Mouse (Mus musculus) hindbrain, postnatal 0 days (tissue): ENCODE measurements around the gene Gtsf1. TPM values are rescaled to one million over a fixed set of nuclear protein-coding genes. Genes with fewer than 3 reads are reported as not detected.

Experiments used
- ATAC-seq: fragments of 200-750 bp; cut with Nextera tagmentation; 2 replicates; pipeline ENCODE4 v1.8.0; 2017; ENCODE audit warnings: mild to moderate bottlenecking, moderate TSS enrichment, moderate library complexity
- DNase-seq: peaks from one replicate; pipeline ENCODE4 v3.0.0-alpha.2; 2015; ENCODE audit warnings: low spot score
- H3K27ac ChIP-seq: fragments of 300-500 bp; sonication (generic); 2 replicates; pipeline ENCODE4 v1.5.1; 2014; ENCODE audit warnings: mild to moderate bottlenecking
- H3K27me3 ChIP-seq: fragments of 300-500 bp; sonication (generic); 2 replicates; pipeline ENCODE4 v1.6.1; 2014; ENCODE audit warnings: low read length, mixed read lengths; ENCODE audit not compliant: insufficient read depth
- H3K36me3 ChIP-seq: fragments of 300-500 bp; sonication (generic); 2 replicates; pipeline ENCODE4 v1.6.1; 2014; ENCODE audit warnings: low read length, mixed read lengths; ENCODE audit not compliant: insufficient read depth
- H3K4me1 ChIP-seq: fragments of 300-500 bp; sonication (generic); 2 replicates; pipeline ENCODE4 v1.6.1; 2014; ENCODE audit warnings: antibody characterized with exemption, low read length, mixed read lengths; ENCODE audit not compliant: insufficient read depth
- H3K4me2 ChIP-seq: fragments of 300-500 bp; sonication (generic); 2 replicates; pipeline ENCODE4 v1.6.1; 2014; ENCODE audit warnings: low read depth, mild to moderate bottlenecking, low read length, moderate library complexity, mixed read lengths
- H3K4me3 ChIP-seq: fragments of 300-500 bp; sonication (generic); 2 replicates; pipeline ENCODE4 v1.5.1; 2014; ENCODE audit warnings: low read length
- H3K9ac ChIP-seq: fragments of 300-500 bp; sonication (generic); replicated peaks from 2 replicates; pipeline ENCODE4 v1.6.1; 2014; ENCODE audit warnings: mild to moderate bottlenecking, low read length, moderate library complexity, mixed read lengths
- H3K9me3 ChIP-seq: fragments of 300-500 bp; sonication (generic); 2 replicates; pipeline ENCODE4 v1.6.1; 2016; ENCODE audit warnings: low read length, mixed read lengths
- CTCF ChIP-seq: IDR thresholded peaks from 2 replicates; pipeline ENCODE4 v1.5.1; 2016; ENCODE audit warnings: antibody characterized with exemption, control low read depth, low read depth
- WGBS: fragments of 180-500 bp; shearing (Covaris S2); extraction: QIAGEN DNeasy Blood & Tissue Kit; methylation state at CpG from one replicate; pipeline ENCODE4 v1.1.7; 2014; 5-methylcytosine and 5-hydroxymethylcytosine counted together
- polyA plus RNA-seq: library from polyadenylated mRNA; unstranded; fragments of >200 nt; fragmentation: Nextera tagmentation; extraction: Ambion mirVana; gene quantifications from 2 replicates; pipeline ENCODE4 v1.2.1, GENCODE M21; 2015
- total RNA-seq: library from RNA; depleted of rRNA; stranded (reverse); fragments of >200 nt; gene quantifications from 2 replicates; pipeline ENCODE4 v1.2.3, GENCODE M21; 2014; rRNA removed

Gtsf1 gene
- total RNA-seq (not detected in 2 replicates), polyA plus RNA-seq (0.26 and 0.65 TPM in 2 replicates)

GRCm38 (mm10) chr15:103430241-103430640, at the start of gene Gtsf1:
Gene Gtsf1 (minus strand): TSS chr15:103430470.
- Histone ChIP-seq H3K4me1 (no peaks in the 10 kb centered on the region), H3K27me3 (no peaks in the 10 kb centered on the region), H3K9ac (no peak within 1 kb of the TSS), H3K9me3 (no peaks in the 10 kb centered on the region), H3K4me3 (no peak within 1 kb of the TSS), H3K36me3 (no peaks in the 10 kb centered on the region), H3K4me2 (no peak within 1 kb of the TSS), H3K27ac (no peak within 1 kb of the TSS)
- TF ChIP-seq CTCF, result no peak
- ATAC-seq (no peak), DNase-seq (no peak)
- 91% methylated on average over 16 of the region's 16 CpGs for WGBS

DNA sequence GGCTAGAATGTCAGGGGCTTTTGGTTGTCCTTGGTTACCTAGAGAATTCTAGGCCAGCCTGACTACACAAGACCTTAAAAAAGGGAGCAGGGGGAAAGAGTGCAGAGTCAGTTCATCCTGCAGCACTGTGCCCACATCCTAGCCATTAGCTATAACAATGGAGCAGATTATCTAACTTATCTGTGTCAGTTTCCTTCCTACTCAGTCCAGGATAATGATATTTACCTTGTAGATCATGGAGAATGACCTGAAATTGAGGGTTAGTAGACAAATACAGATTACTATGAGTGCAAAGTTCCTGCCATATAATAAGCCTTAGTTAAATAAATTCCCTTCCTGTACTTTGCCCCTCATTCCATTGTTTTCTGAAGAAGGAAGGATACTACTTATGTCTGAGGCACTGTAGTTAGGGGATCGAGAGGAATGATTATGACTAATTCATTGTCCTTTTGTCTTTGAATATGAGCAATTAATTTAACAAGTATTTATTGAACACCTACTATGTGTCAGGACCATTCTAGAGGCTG, 48.9 kb upstream of the Gtsf1 start:
- Histone ChIP-seq H3K27me3 (no peaks in the 10 kb centered on the region), H3K36me3 (no peaks in the 10 kb centered on the region), H3K27ac (no peak overlapping the region), H3K9me3 (no peaks in the 10 kb centered on the region), H3K9ac (no peak overlapping the region), H3K4me2 (no peak overlapping the region), H3K4me3 (no peak overlapping the region), H3K4me1 (no peaks in the 10 kb centered on the region)
- no peak for TF ChIP-seq CTCF
- DNase-seq (no peak), ATAC-seq (no peak)
- WGBS, result 73% methylated on average over 1 of the region's 1 CpGs

GRCm38 (mm10) chr15:103473769-103474168, 43.5 kb upstream of the Gtsf1 start:
- 93% methylated on average over 5 of the region's 5 CpGs for WGBS
- no peak overlapping the region for H3K4me2 ChIP-seq

DNA sequence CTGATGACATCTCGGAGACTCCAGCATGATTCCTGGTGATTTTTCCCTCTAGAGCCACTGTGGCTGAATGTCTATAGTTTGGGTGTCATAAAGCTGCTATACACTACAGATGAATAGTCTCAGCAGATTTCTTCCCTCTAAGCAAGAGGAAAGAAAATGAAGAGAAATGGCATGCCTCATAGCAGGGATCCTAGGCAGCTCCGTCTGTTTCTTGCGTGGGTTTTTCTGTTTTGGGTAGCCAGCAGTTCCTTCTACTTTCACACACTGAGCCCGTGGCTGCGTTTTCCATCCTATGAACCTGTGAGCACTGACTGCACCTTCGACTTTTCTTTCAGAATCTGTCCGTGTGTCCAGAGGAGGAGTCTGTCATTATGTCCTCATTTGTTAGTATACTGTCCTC, 42.9 kb upstream of the Gtsf1 start:
- ATAC-seq, result no peak
- Histone ChIP-seq H3K4me2 (no peak overlapping the region), H3K9ac (no peak overlapping the region), H3K36me3 (no peaks in the 10 kb centered on the region), H3K27me3 (no peaks in the 10 kb centered on the region), H3K27ac (no peak overlapping the region), H3K9me3 (no peaks in the 10 kb centered on the region), H3K4me3 (no peak overlapping the region), H3K4me1 (no peaks in the 10 kb centered on the region)
- WGBS, result 81% methylated on average over 7 of the region's 7 CpGs
- TF ChIP-seq CTCF, result no peak
- DNase-seq, result no peak

More at GRCm38 (mm10) chr15:103473769-103474168, 43.5 kb upstream of the Gtsf1 start:
- Histone ChIP-seq H3K9ac (no peak overlapping the region), H3K27me3 (no peaks in the 10 kb centered on the region), H3K27ac (no peak overlapping the region), H3K4me3 (no peak overlapping the region), H3K4me1 (no peaks in the 10 kb centered on the region), H3K9me3 (no peaks in the 10 kb centered on the region), H3K36me3 (no peaks in the 10 kb centered on the region)
- DNase-seq (no peak), ATAC-seq (no peak)
- no peak for TF ChIP-seq CTCF

GRCm38 (mm10) chr15:103472265-103472664, 42.0 kb upstream of the Gtsf1 start:
- no peak overlapping the region for H3K9ac ChIP-seq
- H3K27ac ChIP-seq, result no peak overlapping the region
- 43% methylated on average over 3 of the region's 3 CpGs for WGBS
- H3K4me3 ChIP-seq, result no peak overlapping the region
- H3K27me3 ChIP-seq, result no peaks in the 10 kb centered on the region
- H3K9me3 ChIP-seq, result no peaks in the 10 kb centered on the region
- H3K4me1 ChIP-seq, result no peaks in the 10 kb centered on the region
- no peak for TF ChIP-seq CTCF
- DNase-seq, result no peak
- H3K4me2 ChIP-seq, result no peak overlapping the region
- ATAC-seq, result no peak
- H3K36me3 ChIP-seq, result no peaks in the 10 kb centered on the region

DNA sequence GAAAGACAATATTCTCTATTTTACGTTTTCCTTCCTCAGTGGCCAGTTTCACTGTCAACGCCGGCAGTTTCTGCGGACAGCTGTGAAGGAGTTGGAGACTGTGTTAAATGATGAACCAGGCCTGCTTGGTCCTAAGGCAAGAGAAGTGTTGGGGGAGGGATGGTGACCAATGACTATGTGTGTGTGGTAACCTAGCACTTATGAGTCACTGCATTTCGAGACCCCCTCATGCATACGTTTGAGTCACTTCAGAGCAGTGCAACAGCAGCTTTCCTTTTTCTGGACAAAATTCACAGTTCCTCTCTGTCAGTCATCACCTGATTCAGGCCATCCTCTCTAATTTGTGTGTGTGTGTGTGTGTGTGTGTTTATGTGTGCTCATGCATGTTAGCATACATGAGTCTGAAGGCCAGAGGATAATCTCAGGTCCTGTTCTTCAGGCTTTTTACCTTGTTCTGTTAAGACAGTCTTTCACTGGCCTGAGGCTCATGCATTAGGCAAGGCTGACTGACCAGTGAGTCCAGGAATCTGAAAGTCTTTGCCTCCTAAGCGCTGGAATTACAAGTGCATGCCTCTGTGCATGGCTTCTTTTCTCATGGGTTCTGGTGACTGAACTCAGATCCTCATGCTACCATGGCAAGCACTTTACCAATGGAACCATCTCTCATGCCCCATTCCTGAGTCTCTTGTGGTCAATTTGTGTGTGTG, 41.4 kb upstream of the Gtsf1 start:
- H3K4me1 ChIP-seq, result no peaks in the 10 kb centered on the region
- no peak for ATAC-seq
- no peak for TF ChIP-seq CTCF
- no peak overlapping the region for H3K9ac ChIP-seq
- H3K27ac ChIP-seq, result no peak overlapping the region
- H3K4me2 ChIP-seq, result no peak overlapping the region
- H3K27me3 ChIP-seq, result no peaks in the 10 kb centered on the region
- DNase-seq, result no peak
- no peak overlapping the region for H3K4me3 ChIP-seq
- no peaks in the 10 kb centered on the region for H3K9me3 ChIP-seq
- WGBS, result 80% methylated on average over 7 of the region's 7 CpGs
- no peaks in the 10 kb centered on the region for H3K36me3 ChIP-seq
